Mouse (Mus musculus) heart, adult 2 months (tissue): ENCODE data around the gene Lrrfip1.

Experiments
- CTCF ChIP-seq: fragments of 200-600 bp; IDR thresholded peaks from 2 replicates; pipeline ENCODE4 v1.8.1; 2022; ENCODE audit warnings: antibody characterized with exemption, mild to moderate bottlenecking, moderate library complexity
- EP300 ChIP-seq: fragments of 200-500 bp; IDR thresholded peaks from 2 replicates; pipeline ENCODE4 v1.6.1; 2011; ENCODE audit warnings: low read depth, low read length, control low read depth; ENCODE audit not compliant: insufficient read depth
- POLR2A ChIP-seq: fragments of 200-500 bp; IDR thresholded peaks from 2 replicates; pipeline ENCODE4 v1.6.1; 2011; ENCODE audit warnings: mild to moderate bottlenecking, low read depth, low read length, control low read depth; ENCODE audit not compliant: insufficient read depth

DNA sequence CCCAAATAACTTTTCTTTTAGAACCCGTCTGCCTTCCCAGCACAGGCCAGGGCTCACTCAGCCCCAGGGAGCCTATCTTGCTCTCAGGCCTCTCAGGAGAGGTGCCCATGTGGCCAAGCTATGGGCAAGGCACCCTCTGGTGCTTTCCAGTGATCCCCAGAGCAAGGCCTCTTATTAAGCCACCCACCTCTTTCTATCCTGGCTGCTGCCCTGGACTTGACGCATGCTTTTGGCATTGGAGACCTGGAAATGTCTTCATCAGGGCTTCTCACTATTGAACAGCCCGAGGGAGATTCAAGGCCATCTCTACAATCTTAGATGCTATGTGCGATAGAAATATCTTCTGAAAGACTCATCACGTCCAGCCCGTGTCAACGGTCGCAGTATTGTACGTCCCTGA is 78.9 kb downstream of the Lrrfip1 start:
- TF ChIP-seq CTCF (no peak), EP300 (no peak), POLR2A (no peak)
